Mouse (Mus musculus): ENCODE results near the gene Efcab6. TPM values are rescaled to one million over a fixed set of nuclear protein-coding genes. Genes with fewer than 3 reads are reported as not detected.

Efcab6 gene
- polyA plus RNA-seq, 2 experiments, result not detected

- Histone ChIP-seq H3K9me3 (ENCODE audit: control insufficient read depth, low read length) (no peaks in the 10 kb centered on the region), H3K4me2 (ENCODE audit: low read depth) (no peak overlapping the region), H3K36me3 (replicated peaks; ENCODE audit: control insufficient read depth, insufficient read depth, low read depth) (no peaks in the 10 kb centered on the region), H3K4me1 (replicated peaks; ENCODE audit: control insufficient read depth in 2 of 2, insufficient read depth in 2 of 2, low read length in 1 of 2) (no peaks in the 10 kb centered on the region), H3K27me3 (ENCODE audit: control insufficient read depth, insufficient read depth, low read length) (no peaks in the 10 kb centered on the region), H3K9ac (replicated peaks) (no peak overlapping the region), H3K4me3 (ENCODE audit: insufficient read depth in 1 of 2, low read depth in 2 of 2, low read length in 2 of 2) (no peak overlapping the region), H3K27ac (no peak overlapping the region)
- no peak for ATAC-seq (ENCODE audit: insufficient read depth)
- WGBS (ENCODE audit: insufficient replicate concordance), result 45% methylated on average over 7 of the region's 7 CpGs
- TF ChIP-seq EP300 (IDR thresholded peaks at IDR 0.05; ENCODE audit: low read depth) (no peak), CTCF (IDR thresholded peaks at IDR 0.05; ENCODE audit: low read depth) (no peak)
- DNase-seq (ENCODE audit: low read depth in 3 of 3, low spot score in 3 of 3), result no peak
These were observed 14.9 kb upstream of the Efcab6 start for GRCm38 (mm10) chr15:84080069-84080468.

GRCm38 (mm10) chr15:84079519-84079918 is 14.3 kb upstream of the Efcab6 start:
- DNase-seq (ENCODE audit: low read depth in 3 of 3, low spot score in 3 of 3) (no peak), ATAC-seq (ENCODE audit: insufficient read depth) (no peak)
- no peak overlapping the region for H3K27ac ChIP-seq
- H3K4me1 ChIP-seq (replicated peaks; ENCODE audit: control insufficient read depth in 2 of 2, insufficient read depth in 2 of 2, low read length in 1 of 2), result no peaks in the 10 kb centered on the region
- no peak for TF ChIP-seq CTCF (IDR thresholded peaks at IDR 0.05; ENCODE audit: low read depth)
- no peak for TF ChIP-seq EP300 (IDR thresholded peaks at IDR 0.05; ENCODE audit: low read depth)
- no peak overlapping the region for H3K4me3 ChIP-seq (ENCODE audit: insufficient read depth in 1 of 2, low read depth in 2 of 2, low read length in 2 of 2)
- H3K36me3 ChIP-seq (replicated peaks; ENCODE audit: control insufficient read depth, insufficient read depth, low read depth), result no peaks in the 10 kb centered on the region
- H3K9ac ChIP-seq (replicated peaks), result no peak overlapping the region
- H3K27me3 ChIP-seq (ENCODE audit: control insufficient read depth, insufficient read depth, low read length), result no peaks in the 10 kb centered on the region
- 54% methylated on average over 2 of the region's 2 CpGs for WGBS (ENCODE audit: insufficient replicate concordance)
- H3K4me2 ChIP-seq (ENCODE audit: low read depth), result no peak overlapping the region
- no peaks in the 10 kb centered on the region for H3K9me3 ChIP-seq (ENCODE audit: control insufficient read depth, low read length)

- ATAC-seq (ENCODE audit: insufficient read depth) (no peak), DNase-seq (ENCODE audit: low read depth in 3 of 3, low spot score in 3 of 3) (no peak)
- no peaks in the 10 kb centered on the region for H3K4me1 ChIP-seq (replicated peaks; ENCODE audit: control insufficient read depth in 2 of 2, insufficient read depth in 2 of 2, low read length in 1 of 2)
- H3K27me3 ChIP-seq (ENCODE audit: control insufficient read depth, insufficient read depth, low read length), result no peaks in the 10 kb centered on the region
- no peak overlapping the region for H3K4me3 ChIP-seq (ENCODE audit: insufficient read depth in 1 of 2, low read depth in 2 of 2, low read length in 2 of 2)
- no peak overlapping the region for H3K4me2 ChIP-seq (ENCODE audit: low read depth)
- H3K9ac ChIP-seq (replicated peaks), result no peak overlapping the region
- H3K27ac ChIP-seq, result no peak overlapping the region
- TF ChIP-seq EP300 (IDR thresholded peaks at IDR 0.05; ENCODE audit: low read depth) (no peak), CTCF (IDR thresholded peaks at IDR 0.05; ENCODE audit: low read depth) (no peak)
- no peaks in the 10 kb centered on the region for H3K36me3 ChIP-seq (replicated peaks; ENCODE audit: control insufficient read depth, insufficient read depth, low read depth)
- no peaks in the 10 kb centered on the region for H3K9me3 ChIP-seq (ENCODE audit: control insufficient read depth, low read length)
- WGBS (ENCODE audit: insufficient replicate concordance), result 51% methylated on average over 13 of the region's 13 CpGs
These were observed 13.5 kb upstream of the Efcab6 start for GRCm38 (mm10) chr15:84078667-84079066.

- no peak for TF ChIP-seq EP300 (IDR thresholded peaks at IDR 0.05; ENCODE audit: low read depth)
- TF ChIP-seq CTCF (IDR thresholded peaks at IDR 0.05; ENCODE audit: low read depth), result no peak
- WGBS (ENCODE audit: insufficient replicate concordance), result 57% methylated on average over 17 of the region's 17 CpGs
- Histone ChIP-seq H3K4me2 (ENCODE audit: low read depth) (no peak overlapping the region), H3K36me3 (replicated peaks; ENCODE audit: control insufficient read depth, insufficient read depth, low read depth) (no peaks in the 10 kb centered on the region), H3K27ac (no peak overlapping the region), H3K9ac (replicated peaks) (no peak overlapping the region), H3K4me1 (replicated peaks; ENCODE audit: control insufficient read depth in 2 of 2, insufficient read depth in 2 of 2, low read length in 1 of 2) (no peaks in the 10 kb centered on the region), H3K4me3 (ENCODE audit: insufficient read depth in 1 of 2, low read depth in 2 of 2, low read length in 2 of 2) (no peak overlapping the region), H3K27me3 (ENCODE audit: control insufficient read depth, insufficient read depth, low read length) (no peaks in the 10 kb centered on the region), H3K9me3 (ENCODE audit: control insufficient read depth, low read length) (no peaks in the 10 kb centered on the region)
- DNase-seq (ENCODE audit: low read depth in 3 of 3, low spot score in 3 of 3) (no peak), ATAC-seq (ENCODE audit: insufficient read depth) (no peak)
These were observed 12.0 kb upstream of the Efcab6 start for GRCm38 (mm10) chr15:84077151-84077550.

- ATAC-seq (ENCODE audit: insufficient read depth) (no peak), DNase-seq (ENCODE audit: low read depth in 3 of 3, low spot score in 3 of 3) (no peak)
- Histone ChIP-seq H3K27me3 (ENCODE audit: control insufficient read depth, insufficient read depth, low read length) (peaks cover 8% of the 10 kb centered on the region), H3K4me1 (replicated peaks; ENCODE audit: control insufficient read depth in 2 of 2, insufficient read depth in 2 of 2, low read length in 1 of 2) (no peaks in the 10 kb centered on the region), H3K9me3 (ENCODE audit: control insufficient read depth, low read length) (no peaks in the 10 kb centered on the region), H3K27ac (no peak overlapping the region), H3K4me2 (ENCODE audit: low read depth) (no peak overlapping the region), H3K9ac (replicated peaks) (no peak overlapping the region), H3K36me3 (replicated peaks; ENCODE audit: control insufficient read depth, insufficient read depth, low read depth) (no peaks in the 10 kb centered on the region), H3K4me3 (ENCODE audit: insufficient read depth in 1 of 2, low read depth in 2 of 2, low read length in 2 of 2) (no peak overlapping the region)
- peak; percentile 28; the same call in 1 of the 2 replicates for TF ChIP-seq CTCF (IDR thresholded peaks at IDR 0.05; ENCODE audit: low read depth)
- TF ChIP-seq EP300 (IDR thresholded peaks at IDR 0.05; ENCODE audit: low read depth), result no peak
- WGBS (ENCODE audit: insufficient replicate concordance), result 20% methylated on average over 17 of the region's 17 CpGs
These were observed 9.6 kb upstream of the Efcab6 start for GRCm38 (mm10) chr15:84074705-84075185.
